Mouse (Mus musculus): ENCODE results near the gene Zfp74.

DNA sequence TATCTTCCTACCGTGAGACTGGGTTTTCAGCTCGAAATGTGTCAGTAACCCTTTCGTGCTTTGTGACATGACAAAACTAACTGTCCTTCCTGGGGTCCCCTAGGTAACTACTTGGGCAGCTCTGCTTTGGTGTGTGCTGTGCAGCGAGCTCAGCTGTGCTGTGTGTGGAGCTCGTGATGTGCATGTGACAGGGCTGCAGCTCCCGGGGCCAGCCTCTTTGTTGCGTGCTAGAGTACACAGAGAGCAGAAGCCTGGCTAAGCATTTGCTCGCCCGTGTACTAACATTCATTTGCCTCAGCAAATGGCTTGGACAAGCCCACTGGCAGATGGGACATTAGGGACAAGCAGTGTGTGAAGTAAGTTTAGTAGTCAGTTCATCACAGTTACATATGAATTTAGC lies 39.5 kb upstream of the Zfp74 start:
- TF ChIP-seq CTCF (IDR thresholded peaks at IDR 0.05; ENCODE audit: borderline replicate concordance, insufficient read depth, low read length) (no peak), POLR2A (IDR thresholded peaks at IDR 0.05; ENCODE audit: low read depth, low read length) (no peak)

Measured in embryonic fibroblast, embryonic 13.5 days (primary cell).